Mouse (Mus musculus) adrenal gland, postnatal 25 days (tissue): Measurements from ENCODE around the gene Pnmal2. TPM values are rescaled to one million over a fixed set of nuclear protein-coding genes. Genes with fewer than 3 reads are reported as not detected.

Experiments used
- DNase-seq: peaks from one replicate; pipeline ENCODE4 v3.0.0; 2021; ENCODE audit warnings: mixed read lengths
- total RNA-seq: library from RNA; stranded (reverse); gene quantifications from 2 replicates; pipeline ENCODE4 v1.2.3, GENCODE M21; 2021

Pnmal2 gene
- total RNA-seq, 1 experiment from 2014 or later, result 36.1 TPM

- DNase-seq, result no peak
Observed at GRCm38 (mm10) chr7:16917447-16917846, 27.0 kb upstream of the Pnmal2 start.

DNA sequence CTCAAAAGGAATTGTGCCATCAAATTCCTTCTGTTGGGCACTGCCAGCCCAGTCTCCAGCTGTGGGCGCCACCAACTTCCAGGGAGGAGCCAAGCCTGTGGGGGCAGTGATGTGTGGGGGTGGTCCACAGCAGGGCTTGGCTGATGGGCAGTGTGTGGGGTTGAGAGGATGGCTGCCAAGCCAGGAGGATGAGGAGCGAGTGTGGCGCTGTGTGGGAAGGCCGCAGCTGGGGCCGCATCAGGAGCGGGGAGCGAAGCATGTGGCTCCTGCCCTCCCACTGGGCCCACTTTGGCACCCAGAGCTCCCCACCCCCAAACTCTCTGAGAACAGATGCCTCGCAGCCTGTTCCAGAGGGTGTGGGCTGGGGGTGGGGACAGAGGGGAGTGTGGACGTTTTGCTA lies 26.5 kb upstream of the Pnmal2 start:
- DNase-seq, result no peak

GRCm38 (mm10) chr7:16918670-16919069 lies 25.8 kb upstream of the Pnmal2 start:
- DNase-seq, result no peak

DNA sequence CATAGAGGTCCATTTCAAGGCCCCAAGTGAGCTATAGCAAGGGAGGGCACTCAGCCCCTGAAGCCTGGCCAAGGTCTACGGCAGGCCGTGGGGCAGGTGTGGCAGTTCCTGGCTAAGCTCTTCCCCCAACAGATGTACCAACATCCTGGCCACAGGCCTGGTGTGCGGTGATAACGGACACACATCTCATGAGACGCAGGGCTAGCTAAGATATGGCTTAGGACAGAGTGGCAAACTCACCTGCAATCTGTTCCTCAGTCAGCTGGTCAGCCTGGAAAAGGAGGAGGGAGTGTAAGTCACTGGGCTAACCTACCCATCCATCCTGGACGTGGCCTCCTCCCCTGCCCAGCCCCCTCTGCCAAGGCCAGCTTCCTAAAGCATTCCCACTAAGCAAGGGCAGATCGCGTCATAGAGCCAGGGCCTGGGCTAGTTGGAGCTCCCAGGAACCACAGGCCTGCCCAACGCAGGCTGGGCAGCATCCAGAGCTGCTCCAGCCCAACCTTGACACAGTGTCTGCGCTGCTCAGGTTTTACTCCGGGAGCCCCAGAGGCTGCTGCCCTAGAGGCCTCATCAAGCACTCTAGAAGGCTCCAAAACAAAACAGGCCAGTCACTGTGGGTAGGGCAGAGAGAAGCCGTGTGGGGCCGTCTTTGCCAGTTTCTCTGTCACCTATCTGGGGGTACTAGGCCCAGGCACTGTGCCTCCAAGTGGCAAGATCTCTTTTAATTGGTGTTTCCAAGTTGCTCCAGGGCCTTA lies 24.9 kb upstream of the Pnmal2 start:
- DNase-seq, result peak; percentile 57

DNA sequence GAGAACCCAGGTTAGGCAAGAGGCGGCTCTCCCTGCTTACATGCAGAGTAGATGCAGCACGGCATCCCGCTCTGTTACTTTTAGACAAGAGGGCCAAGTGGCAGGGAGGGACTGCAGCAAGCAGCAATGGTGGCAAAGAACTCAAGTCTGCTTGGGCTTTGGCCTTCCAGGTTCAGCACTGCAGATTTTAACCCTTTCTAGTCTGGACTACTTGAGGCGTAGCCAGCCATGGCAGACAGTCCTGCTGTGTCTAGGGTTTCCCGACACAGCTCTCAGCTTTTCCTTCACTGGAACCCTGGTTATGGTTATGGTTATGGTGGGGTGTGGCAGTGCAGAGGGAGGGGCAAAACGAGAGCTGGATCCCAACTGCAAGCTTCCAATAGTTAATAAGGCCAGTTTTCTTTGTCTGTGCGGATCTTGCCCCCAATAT lies 24.3 kb upstream of the Pnmal2 start:
- DNase-seq, result no peak

DNA sequence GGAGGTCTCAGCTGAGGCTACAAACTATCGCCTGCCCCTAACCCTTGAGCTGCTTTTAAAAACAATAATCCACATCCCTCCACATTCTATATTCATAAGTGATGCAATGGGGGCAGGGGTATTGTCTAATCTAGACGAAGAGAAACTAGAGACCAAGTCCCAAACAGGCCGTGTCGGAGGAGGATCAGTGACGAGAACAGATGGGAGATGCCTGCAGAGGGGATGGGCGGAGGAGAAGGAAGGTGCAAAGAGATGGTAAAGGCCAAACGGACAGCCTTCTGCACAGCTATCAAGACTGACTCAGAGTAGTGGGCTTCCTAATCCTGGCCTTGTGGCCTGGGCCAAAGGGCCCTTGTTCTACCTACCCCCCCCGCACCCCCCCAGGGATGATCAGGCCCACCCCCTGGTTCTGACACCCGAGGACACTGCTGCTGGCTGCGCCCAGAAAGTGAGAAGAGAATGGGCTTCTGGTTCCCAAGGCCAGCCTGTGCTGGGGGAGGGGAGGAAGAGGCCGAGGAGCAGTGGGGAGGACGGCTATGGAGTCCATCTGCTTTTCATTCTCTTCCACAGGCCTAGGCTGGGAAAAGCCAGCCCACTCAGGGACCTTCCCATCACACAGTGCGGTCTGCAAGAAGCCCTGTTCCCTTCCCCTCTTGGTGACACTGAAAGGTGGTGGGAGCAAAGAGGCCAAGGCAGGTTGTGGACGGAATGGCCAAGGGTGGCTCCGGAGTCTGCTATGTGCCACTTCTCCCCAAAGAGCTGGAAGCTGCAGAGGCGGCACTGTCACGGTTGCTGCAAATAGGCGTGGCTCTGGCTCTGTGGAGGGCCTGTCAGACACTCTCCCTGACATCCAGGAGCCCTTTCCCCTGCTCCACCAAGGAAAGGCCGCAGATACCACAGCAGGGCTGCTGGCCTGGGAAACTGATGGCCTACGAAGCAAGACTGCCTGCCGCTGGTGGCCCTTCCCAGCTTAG lies 23.4 kb upstream of the Pnmal2 start:
- peak; percentile 42 for DNase-seq

GRCm38 (mm10) chr7:16921881-16922335 lies 22.6 kb upstream of the Pnmal2 start:
- DNase-seq, result no peak

DNA sequence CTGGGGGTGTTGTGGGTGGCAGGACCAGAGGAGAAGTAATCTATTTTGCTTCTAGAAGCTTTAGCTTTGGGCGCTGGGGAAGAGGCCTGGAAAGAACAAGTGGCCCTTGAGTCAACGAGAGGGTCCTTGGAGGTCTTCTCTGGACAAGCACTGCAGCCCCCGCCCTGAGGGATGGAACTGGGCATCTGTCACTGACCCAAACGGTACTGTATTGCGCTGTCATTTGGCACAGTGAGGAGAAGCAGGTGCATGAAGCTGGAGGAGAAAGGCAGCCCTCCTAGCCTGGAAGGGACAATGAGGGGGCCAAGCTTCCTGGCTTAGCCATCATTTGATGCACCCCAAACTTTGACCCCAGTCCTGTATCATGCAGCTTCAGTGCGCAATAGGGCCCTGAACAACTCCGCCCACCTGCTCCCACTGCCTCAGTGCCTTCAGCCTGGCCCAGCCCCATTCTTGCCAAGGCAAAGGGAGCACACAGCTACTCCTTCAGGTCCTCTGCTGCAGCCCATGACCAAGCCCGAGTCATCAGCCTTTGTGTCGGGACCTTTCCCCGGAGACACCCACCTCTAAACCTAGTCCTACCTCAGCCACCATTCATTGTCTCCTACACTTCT lies 22.0 kb upstream of the Pnmal2 start:
- no peak for DNase-seq

DNA sequence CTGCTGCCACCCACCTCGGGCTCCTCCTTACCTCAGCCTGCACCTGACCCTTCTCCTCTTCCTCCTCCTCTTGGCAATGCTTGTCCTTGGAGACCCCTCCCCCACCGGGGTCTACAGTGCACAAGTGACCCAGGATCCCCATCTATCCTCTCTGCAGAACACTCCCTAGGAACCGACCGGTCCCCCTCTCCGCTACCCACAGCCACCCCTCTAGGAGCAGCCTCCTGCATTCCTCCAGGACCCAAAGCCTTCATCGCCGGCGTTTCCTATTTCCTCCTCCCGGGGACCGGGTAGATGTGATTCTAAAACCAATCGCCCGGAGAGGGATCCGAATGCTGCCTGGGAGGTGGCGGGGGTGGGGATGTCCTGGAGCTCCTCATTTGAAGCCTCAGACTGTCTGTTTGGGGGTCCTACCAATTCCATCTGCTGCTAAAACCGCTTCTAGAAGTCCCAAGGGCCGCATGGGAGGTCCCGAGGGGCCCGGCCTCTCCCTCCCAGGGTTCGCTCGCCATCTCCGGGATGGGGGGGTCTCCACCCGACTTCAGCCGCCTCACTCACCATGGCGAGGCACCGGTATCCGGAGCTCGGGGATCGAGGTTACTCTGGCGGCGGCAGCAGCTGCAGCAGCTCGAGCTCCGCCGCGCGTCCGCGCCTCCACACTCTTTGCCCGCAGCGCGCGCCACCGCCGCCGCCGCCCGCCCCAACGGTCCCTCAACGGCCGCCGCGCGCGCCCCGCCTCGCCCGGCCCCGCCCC lies 21.0 kb upstream of the Pnmal2 start:
- DNase-seq, result peak; percentile 25

DNA sequence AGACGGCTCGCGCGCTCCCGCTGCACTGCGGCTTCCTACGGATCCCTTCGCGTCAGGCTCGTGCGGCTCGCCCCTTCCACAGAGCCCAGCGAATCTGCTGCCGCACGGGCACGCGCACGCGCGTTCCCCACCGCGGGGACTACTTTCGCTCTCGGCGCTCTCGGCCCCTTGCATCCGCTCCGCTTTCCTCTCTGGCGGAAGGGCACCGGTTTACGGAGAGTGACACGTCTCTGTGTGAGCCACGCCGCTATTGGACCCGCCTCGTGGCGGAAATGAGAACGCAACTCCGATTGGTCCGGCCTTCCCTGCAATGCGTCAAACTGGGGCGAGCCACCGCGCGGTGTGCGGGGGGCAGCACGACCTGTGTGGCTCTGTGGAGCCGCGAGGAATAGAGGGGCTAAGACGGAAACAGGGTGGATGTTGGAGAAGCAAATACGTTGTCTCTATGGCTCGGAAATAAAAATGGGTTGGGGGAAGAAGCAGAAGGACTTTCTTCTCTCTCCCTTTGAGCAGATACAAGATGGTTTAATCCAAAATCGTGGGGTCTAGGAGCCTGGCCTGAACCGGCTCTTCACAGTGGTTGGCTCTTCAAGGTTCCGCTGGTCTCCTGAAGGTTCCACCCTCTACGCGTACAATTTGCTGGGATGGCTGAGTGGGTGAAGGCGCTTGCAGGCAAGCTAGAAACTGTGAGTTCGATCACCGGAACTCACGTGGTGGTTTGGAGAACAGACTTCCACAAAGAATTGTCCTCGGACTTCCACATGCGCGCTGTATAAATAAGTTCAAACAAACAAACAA lies 20.2 kb upstream of the Pnmal2 start, which contains the start of gene Calm3:
Gene Calm3, minus strand, starts transcription at position 78 of the 798 bp plus-strand sequence.
- peak; percentile 98 for DNase-seq

DNA sequence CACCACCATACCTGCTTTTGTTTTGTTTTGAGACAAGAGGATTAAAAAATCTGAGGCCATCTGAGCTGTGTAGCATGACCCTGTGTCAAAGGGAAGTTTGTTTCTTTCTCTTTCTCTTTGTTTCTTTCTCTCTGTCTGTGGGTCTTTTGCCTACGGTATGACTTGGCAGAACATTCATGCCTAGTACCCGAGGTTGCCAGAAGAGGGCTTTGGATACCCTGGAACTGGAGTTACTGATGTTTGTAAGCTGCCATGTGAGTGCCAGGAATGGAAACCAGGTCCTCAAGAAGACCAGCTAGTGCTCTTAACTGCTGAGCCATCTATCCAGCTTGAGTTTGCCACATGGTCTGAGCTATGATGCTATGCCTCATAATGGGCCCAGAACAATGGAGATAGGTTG lies 16.1 kb upstream of the Pnmal2 start:
- no peak for DNase-seq

DNA sequence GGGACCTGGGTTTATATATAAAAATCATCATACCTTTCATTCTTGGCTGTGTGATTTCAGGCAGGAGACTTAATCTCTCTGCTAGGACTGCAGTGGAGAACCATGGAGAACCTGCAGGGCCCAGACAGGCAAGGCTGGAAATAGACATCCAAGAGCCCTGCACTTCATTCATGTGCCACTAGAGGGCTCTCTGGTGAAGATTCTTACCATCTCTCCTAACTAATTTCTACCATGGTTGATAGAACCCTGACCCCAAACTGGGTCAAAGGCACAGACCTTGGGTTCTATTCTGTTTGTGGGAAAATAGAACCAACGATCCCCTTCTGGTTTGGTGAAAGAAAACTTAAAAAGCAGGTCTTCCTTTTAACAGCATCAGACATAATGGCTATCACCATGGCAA lies 13.6 kb upstream of the Pnmal2 start:
- DNase-seq, result peak; percentile 55

GRCm38 (mm10) chr7:16931968-16932627 lies 12.4 kb upstream of the Pnmal2 start:
- peak; percentile 78 for DNase-seq

DNA sequence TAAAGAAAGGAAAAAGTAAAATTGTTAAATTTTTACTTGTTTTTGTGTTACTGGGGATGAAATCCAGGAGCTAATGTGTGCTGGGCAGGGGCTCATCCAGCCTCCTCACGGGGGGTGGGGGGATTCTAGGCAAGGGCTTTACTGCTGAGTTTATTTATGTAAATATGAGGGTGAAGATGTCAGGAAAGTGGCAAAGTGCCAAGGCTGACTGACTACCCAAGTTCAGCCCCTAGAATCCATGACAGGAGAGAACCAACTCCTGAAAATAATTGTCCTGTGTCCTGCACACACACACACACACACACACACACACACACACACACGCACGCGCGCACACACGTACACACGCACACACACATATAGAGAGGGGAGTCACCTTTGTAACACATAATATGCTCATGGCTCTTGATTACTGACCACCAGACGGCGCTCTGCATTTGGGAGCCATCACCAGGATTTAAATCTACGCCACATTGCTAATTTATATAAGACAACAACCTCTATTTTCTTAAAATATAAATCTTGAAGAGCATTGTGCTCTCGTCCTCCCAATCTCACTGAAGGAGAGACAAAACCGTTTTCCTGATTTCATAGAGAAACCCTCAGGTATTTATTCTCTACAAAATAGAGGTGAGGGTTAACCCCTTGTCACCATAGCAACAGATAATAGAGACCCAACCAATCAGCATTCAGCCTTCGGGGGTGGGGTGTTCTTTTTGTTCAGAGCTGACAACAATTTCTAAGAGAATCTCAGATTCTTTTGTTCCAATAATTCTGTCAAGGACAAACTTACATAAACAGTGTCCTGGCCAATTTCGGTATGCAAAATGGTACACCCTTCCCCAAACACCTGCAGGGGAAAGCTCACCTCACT lies 11.5 kb upstream of the Pnmal2 start:
- DNase-seq, result peak; percentile 54

GRCm38 (mm10) chr7:16937312-16937711 lies 7.2 kb upstream of the Pnmal2 start:
- DNase-seq, result no peak

DNA sequence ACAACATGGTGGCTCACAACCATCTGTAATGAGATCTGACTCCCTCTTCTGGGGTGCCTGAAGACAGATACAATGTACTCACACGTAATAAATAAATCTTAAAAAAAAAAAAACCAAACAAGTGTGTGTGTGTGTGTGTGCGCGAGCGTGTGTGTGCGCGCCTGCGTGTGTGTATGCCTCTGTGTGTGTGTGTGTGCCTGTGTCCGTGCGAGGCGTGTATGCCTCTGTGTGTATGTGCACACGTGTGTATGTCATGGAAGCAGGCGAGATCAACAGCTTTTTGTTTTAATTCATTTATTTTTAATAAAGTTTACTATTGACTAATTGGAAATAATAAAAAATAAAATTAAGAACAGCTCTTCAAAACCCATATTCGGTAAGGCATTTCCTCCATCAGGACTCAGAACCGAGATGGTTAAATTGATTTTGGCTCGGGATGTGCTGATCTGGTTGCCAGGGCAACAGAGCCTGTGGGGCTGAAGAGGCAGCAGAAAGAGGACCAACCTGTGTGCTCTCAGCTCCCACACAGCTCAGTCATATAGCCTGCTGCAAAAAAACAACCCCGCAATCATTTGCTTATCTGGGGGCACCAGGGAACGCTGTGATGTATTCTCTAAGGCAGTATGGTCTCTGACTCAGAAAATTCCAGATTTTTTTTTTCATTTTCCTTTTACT lies 6.2 kb upstream of the Pnmal2 start:
- DNase-seq, result no peak

DNA sequence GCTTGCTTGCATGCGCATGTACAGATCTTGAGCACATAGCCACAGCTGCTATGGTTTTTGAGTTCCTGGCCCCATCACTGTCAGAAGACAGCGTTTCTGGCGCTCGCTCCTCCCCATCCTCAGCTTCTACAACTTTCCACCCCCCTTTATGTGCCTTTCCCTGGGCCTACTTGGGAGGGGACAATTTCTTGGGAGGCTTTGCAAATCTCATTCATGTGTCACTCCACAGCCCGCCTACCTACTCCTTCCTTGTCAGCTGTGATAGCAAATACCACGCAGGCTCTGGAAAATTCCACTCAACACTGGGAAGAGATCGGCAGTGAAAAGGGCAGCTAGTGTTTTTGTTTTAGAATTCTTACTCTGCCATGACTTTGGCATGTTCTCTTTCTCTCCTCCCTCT lies 4.2 kb upstream of the Pnmal2 start:
- peak; percentile 29 for DNase-seq

GRCm38 (mm10) chr7:16942861-16943260 lies 1.6 kb upstream of the Pnmal2 start:
- no peak for DNase-seq
